Mouse (Mus musculus): ENCODE data around the gene Hspa5.
"Not testable (repeated sequence)": the region's sequence is repeated elsewhere in the genome, so short reads cannot be mapped to it uniquely, and the experiment has no call there.

Gene Hspa5

DNA sequence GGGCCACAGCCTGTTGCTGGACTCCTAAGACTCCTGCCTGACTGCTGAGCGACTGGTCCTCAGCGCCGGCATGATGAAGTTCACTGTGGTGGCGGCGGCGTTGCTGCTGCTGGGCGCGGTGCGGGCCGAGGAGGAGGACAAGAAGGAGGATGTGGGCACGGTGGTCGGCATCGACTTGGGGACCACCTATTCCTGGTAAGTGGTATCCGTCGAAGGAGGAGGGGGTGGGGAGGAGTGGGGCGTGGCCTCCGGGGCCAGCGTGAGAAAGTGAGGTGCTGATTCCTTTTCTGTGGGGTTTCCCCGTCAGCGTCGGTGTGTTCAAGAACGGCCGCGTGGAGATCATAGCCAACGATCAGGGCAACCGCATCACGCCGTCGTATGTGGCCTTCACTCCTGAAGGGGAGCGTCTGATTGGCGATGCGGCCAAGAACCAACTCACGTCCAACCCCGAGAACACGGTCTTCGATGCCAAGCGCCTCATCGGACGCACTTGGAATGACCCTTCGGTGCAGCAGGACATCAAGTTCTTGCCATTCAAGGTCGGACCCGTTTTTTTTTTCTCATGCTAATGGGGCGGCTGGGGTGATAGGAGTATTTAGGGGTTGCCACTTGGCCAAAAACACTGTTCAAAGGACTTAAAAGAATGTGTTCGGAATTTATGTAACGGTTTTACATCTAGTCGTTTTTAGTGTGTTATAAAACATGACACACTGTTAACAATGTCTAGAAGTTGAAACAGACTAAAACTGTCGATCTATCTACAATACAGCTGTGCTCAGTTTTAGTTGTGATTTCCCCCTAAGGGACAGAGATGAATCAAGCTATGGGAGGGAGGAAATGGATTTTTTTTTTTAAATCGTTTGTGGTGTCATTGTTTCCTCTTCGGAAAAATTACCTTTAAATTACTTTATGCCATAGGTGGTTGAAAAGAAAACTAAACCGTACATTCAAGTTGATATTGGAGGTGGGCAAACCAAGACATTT is 774 bp downstream of the Hspa5 start:
- peak; percentile 58 for DNase-seq

DNA sequence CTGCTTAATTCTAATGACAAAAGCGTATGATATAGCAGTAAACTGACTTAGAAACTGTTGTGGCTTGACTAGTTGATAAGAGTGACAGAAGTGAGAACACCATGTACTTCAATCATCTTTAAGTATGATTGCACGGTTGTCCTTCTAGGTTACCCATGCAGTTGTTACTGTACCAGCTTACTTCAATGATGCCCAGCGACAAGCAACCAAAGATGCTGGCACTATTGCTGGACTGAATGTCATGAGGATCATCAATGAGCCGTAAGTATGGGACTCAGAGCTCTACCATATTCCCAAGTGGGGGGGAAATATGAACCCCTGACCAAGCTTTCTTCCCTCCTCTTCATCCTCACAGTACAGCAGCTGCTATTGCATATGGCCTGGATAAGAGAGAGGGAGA is 1.9 kb downstream of the Hspa5 start:
- DNase-seq, result no peak

DNA sequence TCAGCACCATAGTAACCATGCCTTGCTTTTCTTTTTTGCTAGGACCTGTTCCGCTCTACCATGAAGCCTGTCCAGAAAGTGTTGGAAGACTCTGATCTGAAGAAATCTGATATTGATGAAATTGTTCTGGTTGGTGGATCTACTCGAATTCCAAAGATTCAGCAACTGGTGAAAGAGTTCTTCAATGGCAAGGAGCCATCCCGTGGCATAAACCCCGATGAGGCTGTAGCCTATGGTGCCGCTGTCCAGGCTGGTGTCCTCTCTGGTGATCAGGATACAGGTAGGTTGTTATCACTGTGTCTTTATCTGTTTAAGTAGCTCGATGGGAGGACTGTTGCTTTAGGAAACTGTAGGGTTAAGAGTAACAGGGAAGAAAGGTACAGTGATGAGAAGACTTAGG is 2.7 kb downstream of the Hspa5 start:
- DNase-seq, result no peak

DNA sequence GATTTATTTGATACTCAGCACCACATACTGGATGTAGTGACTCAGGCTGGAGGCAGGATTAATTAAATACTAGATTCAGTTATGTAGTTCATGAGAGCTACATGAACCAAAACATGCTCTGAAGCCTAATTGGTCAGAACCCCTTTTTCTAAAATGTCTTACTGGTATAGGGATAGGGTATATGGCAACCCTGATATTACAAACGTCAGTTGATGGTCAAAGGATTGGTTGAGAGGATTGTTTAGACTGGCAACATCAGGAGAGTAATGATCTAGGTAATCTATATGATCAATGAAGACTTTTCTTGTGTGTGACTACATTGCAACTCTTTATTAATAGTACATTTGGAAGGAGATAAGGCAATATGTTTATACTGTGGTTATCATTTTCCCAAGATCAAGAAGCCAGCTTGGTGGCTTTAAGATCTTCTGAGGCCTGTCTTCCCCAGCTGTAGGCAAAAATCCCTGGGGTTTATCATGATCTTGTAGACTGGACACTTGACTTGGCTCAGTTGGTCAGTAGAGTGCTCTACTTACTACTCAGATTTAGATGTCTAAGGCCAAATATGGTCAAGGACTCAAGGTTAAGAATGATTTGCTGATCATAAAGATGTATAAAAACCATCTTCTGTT is 5.6 kb downstream of the Hspa5 start:
- no peak for DNase-seq

DNA sequence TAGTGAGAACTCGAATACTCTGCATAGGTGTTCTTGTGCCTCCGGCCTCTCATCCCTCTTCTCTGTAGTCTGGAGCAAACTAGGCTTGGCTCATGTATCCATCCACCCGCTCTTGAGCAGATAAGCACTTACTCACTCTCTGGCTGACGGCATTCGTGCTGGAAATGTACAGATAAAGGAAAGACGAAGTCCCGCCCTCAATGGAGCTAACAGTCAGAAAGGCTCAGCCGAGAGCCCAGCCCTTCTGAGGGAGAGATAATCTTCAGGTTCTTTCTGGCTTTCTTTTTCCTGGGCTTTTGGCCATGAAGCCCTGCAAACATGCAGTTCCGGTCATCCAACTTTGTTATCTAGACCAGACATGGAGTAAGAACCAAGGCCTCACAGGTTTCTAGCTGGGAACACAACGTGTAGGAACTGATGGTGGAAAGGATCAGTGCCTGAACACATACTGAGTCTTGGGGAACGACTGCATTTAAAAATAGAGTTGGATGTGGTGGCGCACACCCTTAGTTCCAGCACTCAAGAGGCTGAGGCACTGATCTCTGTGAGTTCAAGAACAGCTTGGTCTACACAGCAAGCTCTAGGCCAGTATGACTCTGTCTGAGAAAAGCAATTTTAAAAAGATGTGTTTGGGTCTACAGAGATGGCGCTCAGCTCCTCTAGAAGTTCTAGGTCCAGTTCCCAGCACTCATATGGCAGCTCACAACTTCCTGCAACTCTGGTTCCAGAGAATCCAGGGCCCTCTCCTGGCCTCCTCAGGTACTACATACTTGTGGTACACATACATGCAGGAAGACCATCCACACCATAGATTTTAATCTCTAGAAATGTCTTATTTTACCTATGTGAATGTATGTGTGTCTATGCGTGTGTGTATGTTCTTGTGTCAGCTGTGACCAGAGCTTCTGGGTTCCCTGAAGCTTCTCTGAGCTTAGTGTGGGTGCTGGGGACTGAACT is 11.6 kb downstream of the Hspa5 start:
- no peak for DNase-seq

DNA sequence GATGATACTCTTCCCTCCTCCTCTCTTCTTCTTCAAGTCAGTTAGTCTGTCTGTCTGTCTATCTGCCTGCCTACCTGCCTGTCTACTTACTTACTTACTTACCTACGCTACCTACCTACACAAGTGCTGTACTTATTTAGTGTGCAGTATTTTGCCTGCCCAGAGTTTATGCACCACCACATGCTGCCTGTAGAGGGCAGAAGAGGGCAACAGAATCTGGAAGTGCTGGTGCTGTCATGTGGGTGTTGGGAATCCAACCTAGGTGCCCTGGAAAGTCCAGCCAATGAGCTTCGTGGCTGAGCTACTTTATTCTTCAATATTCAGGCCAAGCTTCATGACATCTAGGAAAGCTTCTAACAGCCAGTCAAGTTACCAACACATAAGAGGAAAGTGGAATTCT is 12.3 kb downstream of the Hspa5 start:
- DNase-seq, result peak; percentile 81

DNA sequence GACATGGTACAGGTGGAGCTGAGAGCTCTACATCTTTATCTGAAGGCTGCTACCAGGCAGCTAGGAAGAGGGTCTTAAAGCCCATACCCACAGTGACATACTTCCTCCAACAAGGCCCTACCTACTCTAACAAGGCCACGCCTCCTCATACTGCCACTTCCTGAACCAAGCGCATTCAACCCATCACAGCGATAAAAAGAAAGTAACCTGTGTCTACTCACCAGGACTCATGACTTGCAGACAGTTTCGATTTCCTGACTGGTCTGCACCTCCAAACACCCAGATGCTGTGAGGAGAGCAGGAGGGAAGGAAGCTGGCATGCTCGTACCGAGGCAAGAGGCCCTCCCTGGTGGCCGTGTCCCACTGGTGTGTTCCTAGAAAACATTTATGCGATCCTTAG is 18.5 kb downstream of the Hspa5 start:
- DNase-seq, result peak; percentile 47

DNA sequence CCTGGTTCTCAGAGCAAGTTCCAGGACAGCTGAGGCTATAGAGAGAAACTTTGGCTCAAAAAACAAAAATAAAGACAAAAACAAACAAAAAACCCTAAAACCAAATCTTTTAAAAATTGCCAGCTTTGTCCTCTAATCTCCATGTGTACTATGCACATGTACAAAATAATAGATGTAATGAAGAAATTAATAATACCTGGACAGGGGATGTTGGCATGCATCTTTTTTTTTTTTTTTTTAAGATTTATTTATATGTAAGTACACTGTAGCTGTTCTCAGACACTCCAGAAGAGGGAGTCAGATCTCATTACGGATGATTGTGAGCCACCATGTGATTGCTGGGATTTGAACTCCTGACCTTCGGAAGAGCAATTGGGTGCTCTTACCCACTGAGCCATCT is 20.8 kb downstream of the Hspa5 start:
- not testable (repeated sequence) for DNase-seq

DNA sequence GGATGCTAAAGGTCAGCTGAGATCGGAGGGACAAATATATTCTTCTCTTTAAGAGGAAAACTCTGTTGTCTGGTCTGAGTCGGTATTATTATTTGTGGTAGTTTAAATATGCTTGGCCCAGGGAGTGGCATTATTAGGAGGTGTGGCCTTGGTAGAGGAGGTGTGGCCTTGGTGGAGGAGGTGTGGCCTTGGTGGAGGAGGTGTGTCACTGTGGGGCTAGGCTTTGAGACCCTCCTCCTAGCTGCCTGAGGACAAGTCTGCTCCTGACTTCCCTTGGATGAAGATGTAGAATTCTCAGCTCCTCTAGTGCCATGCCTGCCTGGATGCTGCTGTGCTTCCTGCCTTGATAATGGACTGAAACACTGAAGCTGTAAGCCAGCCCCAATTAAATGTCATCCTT is 22.7 kb downstream of the Hspa5 start:
- DNase-seq, result no peak

DNA sequence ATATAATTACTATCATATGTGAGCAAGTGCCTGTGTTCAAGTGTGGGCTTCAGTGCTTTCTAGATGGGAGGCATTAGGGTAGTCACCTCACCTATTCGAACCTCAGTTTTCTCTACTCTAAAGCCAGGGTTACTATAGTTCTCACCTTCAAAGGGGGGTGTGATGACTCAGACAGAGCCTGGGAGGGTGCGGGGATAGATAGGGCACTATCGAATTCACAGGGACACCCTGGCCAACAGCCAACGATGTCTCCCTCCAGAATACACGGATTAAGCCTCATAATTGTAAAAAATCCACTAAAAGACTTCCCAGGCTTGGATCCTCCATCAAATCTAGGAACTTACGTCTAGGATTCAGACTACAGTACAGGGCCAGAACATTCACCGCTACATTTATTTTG is 23.7 kb downstream of the Hspa5 start:
- DNase-seq, result no peak

DNA sequence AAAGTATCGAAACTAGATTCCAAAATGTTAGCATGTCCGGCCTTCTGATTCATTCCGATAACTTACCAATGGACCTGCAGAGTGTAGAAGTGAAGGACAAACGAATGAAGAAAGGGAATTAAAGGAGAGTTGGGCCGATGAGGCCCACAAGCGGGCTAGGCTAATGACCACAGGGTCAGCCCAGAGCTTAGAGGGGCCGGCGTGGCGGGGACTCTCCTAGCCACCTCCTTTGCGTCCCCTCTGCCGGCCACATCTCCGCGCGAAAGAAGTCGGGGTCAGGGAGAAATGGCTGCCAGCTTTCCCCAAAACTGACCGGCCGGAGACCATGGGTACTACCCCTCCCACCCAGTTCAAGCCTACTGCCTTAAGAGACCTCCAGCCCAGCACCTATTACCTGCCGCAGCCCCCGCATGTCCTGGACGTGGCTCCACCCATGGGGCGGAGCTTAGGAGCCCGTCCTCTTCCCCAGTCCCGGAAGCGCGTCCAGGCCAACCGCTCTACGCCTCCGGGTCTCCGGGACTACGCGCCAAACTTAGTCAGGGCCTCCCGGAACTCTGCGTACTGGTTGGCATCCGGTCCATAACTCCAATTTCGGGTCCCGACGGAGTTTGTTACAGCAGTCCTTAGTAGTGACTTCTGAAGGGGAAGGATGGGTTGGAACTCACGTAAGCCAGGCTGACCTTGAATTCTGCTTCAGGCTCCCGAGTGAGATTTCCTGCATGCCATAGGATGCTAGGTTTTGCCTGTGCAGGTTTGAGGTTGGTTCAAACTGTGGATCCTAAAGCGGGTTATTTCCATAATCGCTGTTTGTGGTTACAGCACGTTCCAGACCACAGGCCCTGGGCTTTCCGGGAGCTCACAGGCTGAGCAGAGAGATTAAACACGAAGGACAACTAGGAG is 27.8 kb downstream of the Hspa5 start, which contains the start of gene Rabepk:
Gene Rabepk (minus strand): TSS at position 556 of the 900 bp plus-strand sequence.
- peak; percentile 92 for DNase-seq

DNA sequence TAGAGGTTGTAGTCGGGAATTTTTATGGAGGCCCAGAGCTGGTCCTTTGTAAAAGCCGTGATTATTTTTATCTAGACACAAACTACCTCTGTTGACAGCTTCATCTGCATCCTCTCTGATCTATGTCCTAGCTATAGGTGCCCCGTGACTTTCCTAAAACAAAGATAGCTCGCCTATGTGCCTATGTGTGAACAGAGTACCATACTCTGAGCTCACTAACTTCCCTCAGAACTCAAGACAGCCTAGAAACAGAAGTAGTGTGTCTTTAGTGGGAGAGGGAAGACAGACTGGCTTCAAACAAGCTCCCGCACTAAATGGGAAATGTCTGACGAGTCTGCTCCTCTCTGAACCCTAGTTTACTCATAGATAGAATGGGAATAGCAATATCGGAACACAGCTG is 28.6 kb downstream of the Hspa5 start:
- DNase-seq, result no peak

DNA sequence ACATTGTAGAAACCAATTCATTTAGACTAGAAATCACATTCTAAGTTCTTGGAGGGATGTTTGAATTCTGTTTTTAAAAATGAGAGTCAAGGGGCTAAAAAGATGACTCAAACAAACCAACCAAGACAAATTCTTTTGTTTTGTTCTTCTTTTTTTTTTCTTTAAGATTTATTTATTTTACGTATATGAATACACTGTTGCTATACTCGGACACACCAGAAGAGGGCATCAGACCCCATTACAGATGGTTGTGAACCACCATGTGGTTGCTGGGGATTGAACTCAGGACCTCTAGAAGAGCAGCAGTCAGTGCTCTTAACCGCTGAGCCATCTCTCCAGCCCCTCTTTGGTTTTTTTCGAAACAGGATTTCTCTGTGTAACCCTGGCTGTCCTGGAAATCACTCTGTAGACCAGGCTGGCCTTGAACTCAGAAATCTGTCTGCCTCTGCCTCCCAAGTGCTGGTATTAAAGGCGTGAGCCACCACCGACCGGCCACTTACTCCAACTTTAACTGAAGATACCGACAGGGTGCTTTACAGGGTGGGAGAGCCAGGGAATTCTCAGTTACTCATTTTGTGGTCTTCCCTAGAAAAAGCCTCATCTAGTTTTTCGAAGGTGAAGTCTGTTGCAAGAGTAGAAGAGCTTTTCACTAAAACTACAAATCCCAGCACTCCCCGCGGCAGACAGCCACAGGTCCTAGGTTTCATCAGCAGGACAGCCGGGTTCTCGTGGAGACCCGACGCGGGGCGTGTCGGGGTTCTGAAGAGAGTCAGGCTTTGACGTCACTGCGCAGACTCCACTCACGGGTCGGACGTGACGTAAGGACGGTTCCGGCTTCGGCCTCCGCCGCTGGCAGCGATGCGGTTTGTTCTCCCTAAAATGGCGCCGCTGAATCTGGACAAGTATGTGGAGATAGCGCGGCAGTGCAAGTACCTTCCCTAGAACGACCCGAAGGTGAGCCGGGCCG is 30.0 kb downstream of the Hspa5 start:
- peak; percentile 99 for DNase-seq

DNA sequence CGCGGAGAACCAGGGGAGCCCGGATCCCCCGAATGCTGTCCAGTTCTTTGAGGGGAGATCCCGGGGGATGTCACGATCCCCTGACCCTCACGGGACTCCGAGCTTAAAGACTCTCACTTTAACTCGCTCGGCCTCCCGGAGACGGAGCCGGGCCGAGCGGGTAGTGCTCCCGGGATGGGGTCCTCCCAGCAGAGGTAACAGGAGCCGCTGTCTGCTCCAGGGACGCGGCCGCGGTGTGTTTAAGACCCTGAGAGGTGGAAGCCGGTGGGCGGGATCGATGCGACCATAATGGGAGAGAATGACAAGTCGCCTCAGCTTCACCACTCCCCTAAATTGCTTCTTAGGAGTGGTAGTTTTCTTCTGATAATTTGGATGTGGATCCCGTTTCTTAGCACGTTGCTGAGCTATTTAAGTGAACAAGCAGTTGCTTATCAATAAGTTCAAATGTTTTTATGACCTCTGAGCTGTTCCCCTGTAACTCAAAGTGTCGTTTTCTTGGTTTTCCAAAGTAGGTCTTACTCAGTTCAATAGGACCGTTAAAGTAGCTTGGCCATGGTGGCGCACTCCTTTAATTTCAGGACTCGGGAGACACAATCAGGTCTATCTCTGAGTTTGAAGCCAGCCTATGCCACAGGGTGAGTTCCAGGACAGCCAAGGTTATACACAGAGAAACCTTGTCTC is 30.9 kb downstream of the Hspa5 start:
- peak; percentile 32 for DNase-seq

DNA sequence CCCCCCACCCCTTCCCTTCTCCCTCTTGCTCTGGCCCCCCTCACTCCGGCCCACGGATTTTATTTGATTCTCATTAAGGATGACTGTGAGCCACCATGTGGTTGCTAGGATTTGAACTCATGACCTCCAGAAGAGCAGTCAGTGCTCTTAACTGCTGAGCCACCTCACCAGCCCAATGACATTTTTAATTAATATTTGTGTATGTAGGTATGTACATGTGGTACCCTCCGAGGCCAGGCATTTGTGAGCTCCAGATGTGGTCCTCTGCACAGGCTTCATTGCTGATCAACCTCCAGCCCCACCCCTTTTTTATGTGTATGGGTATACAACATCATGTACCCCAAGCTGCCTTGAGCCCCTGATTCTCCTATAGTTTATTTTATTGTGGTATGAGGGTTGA is 32.0 kb downstream of the Hspa5 start:
- no peak for DNase-seq

DNA sequence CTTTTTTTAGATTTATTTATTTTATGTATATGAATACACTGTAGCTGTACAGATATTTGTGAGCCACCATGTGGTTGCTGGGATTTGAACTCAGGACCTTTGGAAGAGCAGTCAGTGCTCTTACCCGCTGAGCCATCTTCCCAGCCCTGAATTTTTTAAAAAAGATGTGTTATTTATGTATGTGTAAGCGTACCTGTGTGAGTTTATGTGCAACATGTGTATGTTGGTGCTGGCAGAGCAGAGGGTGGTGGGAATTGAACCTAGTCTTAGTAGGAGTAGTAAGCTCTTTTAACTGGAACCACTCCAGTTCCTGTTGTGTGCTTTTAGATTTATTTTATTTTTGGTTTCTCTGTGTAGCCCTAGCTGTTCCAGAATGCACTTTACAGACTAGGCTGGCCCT is 32.4 kb downstream of the Hspa5 start:
- no peak for DNase-seq

DNA sequence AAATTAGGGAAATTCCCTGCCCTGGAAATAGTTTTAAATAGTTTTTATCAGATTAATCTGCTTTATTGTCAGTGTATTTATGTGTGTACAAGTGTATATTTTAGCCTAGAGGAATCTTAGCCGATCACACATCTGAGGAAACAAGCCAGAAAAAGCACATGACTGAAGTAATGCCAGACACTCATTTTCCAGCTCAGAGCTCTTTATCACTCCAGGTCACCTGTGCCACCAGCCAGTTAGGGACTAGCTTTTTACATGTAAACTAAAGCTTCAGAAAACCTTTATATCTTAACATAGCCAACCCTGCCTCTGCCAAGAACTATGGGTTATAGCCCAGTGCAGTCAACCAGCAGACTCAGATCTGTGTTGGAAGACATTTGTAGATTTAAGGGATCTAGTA is 33.0 kb downstream of the Hspa5 start:
- DNase-seq, result no peak

DNA sequence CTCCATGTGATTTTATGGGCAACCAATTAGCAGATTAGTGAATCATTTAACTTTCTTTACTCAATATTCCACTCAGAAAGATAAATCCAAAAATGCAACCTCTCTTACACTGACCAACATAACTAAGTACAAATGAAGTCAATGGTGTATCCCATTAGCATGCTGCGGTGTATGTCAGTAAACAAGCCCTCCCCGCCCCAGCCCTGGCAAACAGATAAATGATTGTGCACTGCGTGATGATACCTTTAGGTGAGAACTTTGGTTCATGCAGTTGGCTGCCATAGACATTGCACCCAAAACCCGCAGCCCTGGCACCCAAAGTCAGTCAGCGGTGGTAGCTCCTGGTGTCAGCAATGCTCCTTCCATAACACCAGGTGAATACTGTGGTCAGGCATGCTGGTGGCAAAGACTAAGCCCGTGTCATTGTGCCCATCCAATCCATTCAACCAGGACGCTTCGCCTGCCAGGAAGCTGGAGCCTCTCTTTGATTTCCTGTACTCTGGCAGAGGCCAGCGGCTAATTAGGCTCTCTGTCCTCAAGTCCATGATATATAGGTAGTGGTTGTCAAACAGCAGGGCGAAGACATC is 33.7 kb downstream of the Hspa5 start:
- DNase-seq, result no peak

DNA sequence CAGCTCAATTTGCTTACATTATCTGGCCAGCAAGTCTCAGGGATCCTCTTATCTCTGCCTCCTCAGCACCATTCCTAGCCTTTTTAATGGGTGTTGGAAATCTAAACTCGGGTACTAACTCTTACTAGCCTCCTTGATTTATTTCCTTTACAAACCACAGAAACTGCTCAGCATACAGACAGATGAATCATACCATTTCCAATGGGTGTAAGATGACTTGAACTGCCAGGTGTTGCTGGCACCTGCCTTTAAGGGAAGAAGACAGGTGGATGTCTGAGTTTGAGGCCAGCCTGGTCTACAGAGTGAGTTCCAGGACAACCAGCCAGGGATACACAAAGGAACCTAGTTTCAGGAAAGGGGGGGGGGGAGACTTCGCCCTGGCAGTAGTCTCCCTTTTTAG is 36.3 kb downstream of the Hspa5 start:
- no peak for DNase-seq

DNA sequence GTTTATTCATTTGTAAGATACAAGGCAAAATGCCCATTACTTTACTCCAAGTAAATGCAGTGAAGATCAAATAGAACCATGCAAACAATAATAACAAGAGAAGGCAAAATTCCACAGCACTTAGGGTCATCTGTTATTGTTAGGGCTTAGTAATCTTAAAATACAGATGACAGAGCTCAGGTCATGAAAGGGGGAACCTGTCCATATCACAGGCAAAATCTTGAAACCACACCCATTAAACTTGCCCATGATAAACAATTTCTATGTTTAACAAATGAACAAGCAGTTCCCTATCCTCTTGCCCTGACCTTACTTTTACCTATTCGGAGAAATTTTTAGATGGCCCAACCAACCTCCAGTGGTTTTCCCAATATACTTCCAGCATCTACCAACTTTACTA is 37.8 kb downstream of the Hspa5 start:
- no peak for DNase-seq

All from lung, postnatal 36 days (tissue).